In the genomic region with DNA sequence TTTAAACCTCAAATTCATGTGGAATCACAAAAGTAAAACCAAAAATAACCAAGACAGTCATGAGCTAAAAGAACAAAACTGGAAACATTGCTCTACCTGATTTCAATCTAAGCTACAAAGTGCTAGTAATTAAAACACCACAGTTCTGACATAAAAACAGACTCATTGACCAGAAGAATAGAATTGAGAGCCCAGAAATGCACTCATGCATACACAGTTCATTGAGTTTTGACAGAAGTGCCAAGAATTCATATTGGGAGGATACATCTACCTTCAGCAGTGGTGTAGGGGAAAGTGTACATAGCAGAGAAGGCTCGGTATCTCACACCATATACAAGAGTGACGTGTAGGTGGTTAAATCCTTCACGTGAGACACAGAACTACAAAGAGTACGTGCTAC, we compare ENCODE assay signal across 11 mouse cellular contexts.
"Had no signal": no experiment of that assay in that cellular context is flagged by ENCODE, and none has a peak within 500 bp of the region (broad histone marks: within the 10 kb centered on the region; RNA-seq: fewer than 3 reads in every experiment).

No protein-coding gene starts in this region.

- DNase-seq: right cerebral cortex, adult 18-20 months; right cerebral cortex, postnatal 14 days; right cerebral cortex, postnatal 25 days; right cerebral cortex, postnatal 4 days; spleen, adult 18-20 months; thymus, adult 18-20 months; thymus, adult 2 months; thymus, postnatal 14 days; thymus, postnatal 25 days; thymus, postnatal 36 days; thymus, postnatal 4 days had no signal
